In genomic region chr8:106306711-106307248, GRCm38 (mm10) we compare ENCODE assay signal across 8 mouse cellular contexts. TPM values are rescaled to one million over a fixed set of nuclear protein-coding genes. Genes with fewer than 3 reads are reported as not detected.
DNase-seq lines count a peak whose midpoint lies in the region; ATAC-seq and TF ChIP-seq lines count a peak whose summit lies in the region.
"Not testable (repeated sequence)": the region's sequence is repeated elsewhere in the genome, so short reads cannot be mapped to it uniquely, and the experiment has no call there.
"Had no signal": no experiment of that assay in that cellular context is flagged by ENCODE, and none has a peak within 500 bp of the region (broad histone marks: within the 10 kb centered on the region; RNA-seq: fewer than 3 reads in every experiment).

No protein-coding gene starts in this region.

- H3K9ac ChIP-seq in hindbrain, embryonic 11.5 days (ENCODE audit: low read depth, low read length); hindbrain, postnatal 0 days (replicated peaks; ENCODE audit: low read length); stomach, embryonic 16.5 days (ENCODE audit: low read length): not testable (repeated sequence)

- not testable (repeated sequence) for DNase-seq in hindbrain, embryonic 11.5 days (ENCODE audit: low spot score)
- peak; percentile 26 for DNase-seq in hindbrain, postnatal 0 days (ENCODE audit: low spot score)
- DNase-seq in left cerebral cortex, postnatal 4 days = peak; percentile 71
- DNase-seq in retina, postnatal 1 day = peak; percentile 50

- H3K27ac ChIP-seq in hindbrain, embryonic 11.5 days (ENCODE audit: low read depth, low read length); hindbrain, postnatal 0 days: not testable (repeated sequence)
- H3K27ac ChIP-seq in stomach, embryonic 16.5 days (ENCODE audit: low read length) = peak overlapping the region; percentile 74

- 51% methylated on average over 2 of the region's 2 CpGs for WGBS in hindbrain, embryonic 11.5 days
- WGBS in hindbrain, postnatal 0 days = 37% methylated on average over 2 of the region's 2 CpGs
- 29% methylated on average over 2 of the region's 2 CpGs for WGBS in stomach, embryonic 16.5 days

- H3K9me3 ChIP-seq in hindbrain, embryonic 11.5 days (ENCODE audit: control insufficient read depth, low read length); hindbrain, postnatal 0 days (ENCODE audit: low read length); stomach, embryonic 16.5 days (replicated peaks; ENCODE audit: control insufficient read depth, low read length): not testable (repeated sequence)

- not testable (repeated sequence) for H3K4me3 ChIP-seq in hindbrain, embryonic 11.5 days (ENCODE audit: low read depth, low read length); hindbrain, postnatal 0 days (ENCODE audit: low read length); stomach, embryonic 16.5 days (replicated peaks; ENCODE audit: low read length)

- not testable (repeated sequence) for H3K4me1 ChIP-seq in hindbrain, embryonic 11.5 days (replicated peaks; ENCODE audit: control insufficient read depth, insufficient read depth, low read length); hindbrain, postnatal 0 days (ENCODE audit: insufficient read depth, low read length)
- peaks cover 24% of the 10 kb centered on the region for H3K4me1 ChIP-seq in stomach, embryonic 16.5 days (ENCODE audit: control insufficient read depth, insufficient read depth, low read length)

- H3K36me3 ChIP-seq in hindbrain, embryonic 11.5 days (ENCODE audit: control insufficient read depth, insufficient read depth, low read length); hindbrain, postnatal 0 days (ENCODE audit: insufficient read depth, low read length); stomach, embryonic 16.5 days (ENCODE audit: control insufficient read depth, insufficient read depth, low read length): not testable (repeated sequence)

- H3K27me3 ChIP-seq in hindbrain, embryonic 11.5 days (ENCODE audit: control insufficient read depth, insufficient read depth, low read length); hindbrain, postnatal 0 days (ENCODE audit: insufficient read depth, low read length); stomach, embryonic 16.5 days (ENCODE audit: control insufficient read depth, insufficient read depth, low read length): not testable (repeated sequence)

- intact Hi-C loops in left cerebral cortex, postnatal 4 days (cut with DNase I) = not testable (repeated sequence)

- not testable (repeated sequence) for H3K4me2 ChIP-seq in hindbrain, embryonic 11.5 days (replicated peaks; ENCODE audit: low read depth, low read length); hindbrain, postnatal 0 days (ENCODE audit: low read depth, low read length); stomach, embryonic 16.5 days (ENCODE audit: low read depth, low read length)

- peak; percentile 36; the same call in 1 of the 2 replicates for ATAC-seq in cerebellum, adult (ENCODE audit: insufficient number of reproducible peaks, low FRiP score, low TSS enrichment)
- ATAC-seq in hindbrain, embryonic 11.5 days (ENCODE audit: low FRiP score) = peak; percentile 33; the same call in 1 of the 2 replicates
- ATAC-seq in hindbrain, postnatal 0 days = peak; percentile 53; the same call in 1 of the 2 replicates
- peak; percentile 27; the same call in 1 of the 2 replicates for ATAC-seq in stomach, embryonic 16.5 days (ENCODE audit: insufficient read depth, low FRiP score)

- TF ChIP-seq CTCF in hindbrain, postnatal 0 days (IDR thresholded peaks at IDR 0.05; ENCODE audit: low read depth) = not testable (repeated sequence)

RNA-seq across cellular contexts. Expression of gene Smpd3, which starts 31.0 kb away (rescaled TPM):
- polyA plus RNA-seq in hindbrain, embryonic 11.5 days (2014; fragmentation: Nextera tagmentation; extraction: Ambion mirVana) = 10.4 and 13.0 TPM in 2 replicates
- 88.3 and 96.1 TPM in 2 replicates for total RNA-seq in hindbrain, postnatal 0 days (2014; rRNA removed)
- polyA plus RNA-seq in hindbrain, postnatal 0 days (2015; fragmentation: Nextera tagmentation; extraction: Ambion mirVana) = 51.6 and 58.2 TPM in 2 replicates
- 100 to 1,000 TPM; 152 to 158 TPM for total RNA-seq in left cerebral cortex, postnatal 4 days (2021)
- 24.5 and 30.8 TPM in 2 replicates for polyA plus RNA-seq in stomach, embryonic 16.5 days (2015; fragmentation: Nextera tagmentation; extraction: Ambion mirVana)
- polyA plus RNA-seq: activated CD4-positive, CD25-positive, alpha-beta regulatory T cell, adult 4 months; inflammation-experienced regulatory T-cells, adult 6 months had no signal
